Mouse (Mus musculus) liver, embryonic 13.5 days (tissue): Measurements from ENCODE around the gene Bcl6b. TPM values are rescaled to one million over a fixed set of nuclear protein-coding genes. Genes with fewer than 3 reads are reported as not detected.
A peak's percentile ranks its signal among the peaks of the same experiment; 100 is the strongest.

Experiments used
- ATAC-seq: fragments of 200-750 bp; cut with Nextera tagmentation; 2 replicates; pipeline ENCODE4 v1.8.0; 2017; ENCODE audit warnings: low read depth, mild to moderate bottlenecking, moderate number of reproducible peaks, moderate library complexity
- DNase-seq: peaks from one replicate; pipeline ENCODE4 v3.0.0; 2022
- H3K27ac ChIP-seq: fragments of 300-500 bp; sonication (generic); 2 replicates; pipeline ENCODE4 v1.5.1; 2015; ENCODE audit warnings: moderate library complexity, mild to moderate bottlenecking, inconsistent platforms
- H3K27me3 ChIP-seq: fragments of 300-500 bp; sonication (generic); 2 replicates; pipeline ENCODE4 v1.6.1; 2015; ENCODE audit warnings: mild to moderate bottlenecking, inconsistent platforms
- H3K36me3 ChIP-seq: fragments of 300-500 bp; sonication (generic); 2 replicates; pipeline ENCODE4 v1.6.1; 2015; ENCODE audit warnings: mild to moderate bottlenecking, inconsistent platforms
- H3K4me1 ChIP-seq: fragments of 300-500 bp; sonication (generic); replicated peaks from 2 replicates; pipeline ENCODE4 v1.6.1; 2015; ENCODE audit warnings: inconsistent platforms
- H3K4me2 ChIP-seq: fragments of 300-500 bp; sonication (generic); 2 replicates; pipeline ENCODE4 v1.6.1; 2015; ENCODE audit warnings: inconsistent platforms, mild to moderate bottlenecking, moderate library complexity
- H3K4me3 ChIP-seq: fragments of 300-500 bp; sonication (generic); replicated peaks from 2 replicates; pipeline ENCODE4 v1.5.1; 2015; ENCODE audit warnings: mild to moderate bottlenecking, inconsistent platforms
- H3K9ac ChIP-seq: fragments of 300-500 bp; sonication (generic); 2 replicates; pipeline ENCODE4 v1.6.1; 2015; ENCODE audit warnings: mild to moderate bottlenecking, inconsistent platforms
- H3K9me3 ChIP-seq: fragments of 300-500 bp; sonication (generic); replicated peaks from 2 replicates; pipeline ENCODE4 v1.6.1; 2016; ENCODE audit warnings: inconsistent platforms
- whole genome bisulfite sequencing: fragments of 180-500 bp; shearing (Covaris S2); methylation state at CpG from one replicate; pipeline ENCODE4 v1.1.7; 2015; ENCODE audit not compliant: insufficient replicate concordance; 5-methylcytosine and 5-hydroxymethylcytosine counted together
- polyA plus RNA-seq: library from polyadenylated mRNA; unstranded; fragments of >200 nt; fragmentation: Nextera tagmentation; extraction: Ambion mirVana; gene quantifications from 2 replicates; pipeline ENCODE4 v1.2.1, GENCODE M21; 2015

The Bcl6b gene
- polyA plus RNA-seq, 1 experiment from 2014 or later: 1.6 TPM

GRCm38 (mm10) chr11:70247136-70247845 is 17.7 kb upstream of the Bcl6b start:
- Histone ChIP-seq H3K27ac (no peak overlapping the region), H3K9me3 (no peaks in the 10 kb centered on the region), H3K9ac (no peak overlapping the region), H3K4me1 (no peaks in the 10 kb centered on the region), H3K27me3 (peaks cover 41% of the 10 kb centered on the region), H3K4me3 (no peak overlapping the region), H3K4me2 (no peak overlapping the region), H3K36me3 (no peaks in the 10 kb centered on the region)
- 45% methylated on average over 9 of the region's 9 CpGs for WGBS
- DNase-seq (peak; percentile 49), ATAC-seq (no peak)

- DNase-seq (no peak), ATAC-seq (no peak)
- H3K36me3 ChIP-seq: no peaks in the 10 kb centered on the region
- peaks cover 16% of the 10 kb centered on the region for H3K4me1 ChIP-seq
- H3K9ac ChIP-seq: no peak overlapping the region
- H3K9me3 ChIP-seq: no peaks in the 10 kb centered on the region
- H3K4me3 ChIP-seq: no peak overlapping the region
- peaks cover 15% of the 10 kb centered on the region; the same call in 1 of the 2 replicates for H3K27me3 ChIP-seq
- no peak overlapping the region for H3K4me2 ChIP-seq
- no peak overlapping the region for H3K27ac ChIP-seq
- 54% methylated on average over 11 of the region's 11 CpGs for WGBS
Measured at GRCm38 (mm10) chr11:70242591-70242990, 13.0 kb upstream of the Bcl6b start.

GRCm38 (mm10) chr11:70239541-70240279 is 10.1 kb upstream of the Bcl6b start, which contains the start of the genes Gm21988 and Rnasek:
TSS of gene Gm21988 (minus strand) at chr11:70239830.
TSS of gene Rnasek (minus strand) at chr11:70239842.
- Histone ChIP-seq H3K9ac (peak within 1 kb of the TSS; percentile 97), H3K4me2 (peak within 1 kb of the TSS; percentile 95), H3K36me3 (peaks cover 15% of the 10 kb centered on the region), H3K27me3 (peaks cover 3% of the 10 kb centered on the region; the same call in 1 of the 2 replicates), H3K4me1 (peaks cover 42% of the 10 kb centered on the region), H3K4me3 (peak within 1 kb of the TSS; percentile 95), H3K9me3 (no peaks in the 10 kb centered on the region), H3K27ac (peak within 1 kb of the TSS; percentile 96)
- under 1% methylated on average over 31 of the region's 35 CpGs for WGBS
- DNase-seq: peak; percentile 76
- peak; percentile 15 for ATAC-seq

- WGBS: 5% methylated on average over 23 of the region's 23 CpGs
- Histone ChIP-seq H3K36me3 (peaks cover 20% of the 10 kb centered on the region), H3K27me3 (no peaks in the 10 kb centered on the region), H3K9me3 (no peaks in the 10 kb centered on the region), H3K4me3 (peak overlapping the region; percentile 95), H3K9ac (peak overlapping the region; percentile 97), H3K4me2 (peak overlapping the region; percentile 95), H3K4me1 (peaks cover 51% of the 10 kb centered on the region), H3K27ac (peak overlapping the region; percentile 96)
- ATAC-seq: no peak
- no peak for DNase-seq
Measured at GRCm38 (mm10) chr11:70238591-70239440, 9.2 kb upstream of the Bcl6b start.

GRCm38 (mm10) chr11:70237457-70238167 is 8.0 kb upstream of the Bcl6b start, which contains the start of gene 0610010K14Rik:
TSS of gene 0610010K14Rik (minus strand) at chr11:70237914.
- Histone ChIP-seq H3K4me3 (peak within 1 kb of the TSS; percentile 95), H3K9ac (peak within 1 kb of the TSS; percentile 97), H3K4me1 (peaks cover 60% of the 10 kb centered on the region), H3K4me2 (peak within 1 kb of the TSS; percentile 95), H3K36me3 (peaks cover 20% of the 10 kb centered on the region), H3K27ac (peak within 1 kb of the TSS; percentile 96), H3K9me3 (no peaks in the 10 kb centered on the region), H3K27me3 (no peaks in the 10 kb centered on the region)
- ATAC-seq (peak; percentile 90), DNase-seq (peak; percentile 97)
- WGBS: under 1% methylated on average over 68 of the region's 70 CpGs

GRCm38 (mm10) chr11:70236717-70237116 is 7.1 kb upstream of the Bcl6b start:
- DNase-seq: no peak
- Histone ChIP-seq H3K4me2 (peak overlapping the region; percentile 95), H3K27me3 (no peaks in the 10 kb centered on the region), H3K4me1 (peaks cover 66% of the 10 kb centered on the region), H3K36me3 (peaks cover 20% of the 10 kb centered on the region), H3K9ac (peak overlapping the region; percentile 97), H3K27ac (peak overlapping the region; percentile 96), H3K4me3 (peak overlapping the region; percentile 95), H3K9me3 (no peaks in the 10 kb centered on the region)
- WGBS: 6% methylated on average over 7 of the region's 7 CpGs
- no peak for ATAC-seq

- peaks cover 20% of the 10 kb centered on the region for H3K36me3 ChIP-seq
- peak overlapping the region; percentile 23; the same call in 1 of the 2 replicates for H3K9ac ChIP-seq
- peak overlapping the region; percentile 60 for H3K27ac ChIP-seq
- peaks cover 68% of the 10 kb centered on the region for H3K4me1 ChIP-seq
- H3K27me3 ChIP-seq: peaks cover under 1% of the 10 kb centered on the region; the same call in 1 of the 2 replicates
- 81% methylated on average over 12 of the region's 12 CpGs for WGBS
- DNase-seq: no peak
- no peak overlapping the region; the same call in 1 of the 2 replicates for H3K4me2 ChIP-seq
- no peak for ATAC-seq
- no peaks in the 10 kb centered on the region for H3K9me3 ChIP-seq
- H3K4me3 ChIP-seq: no peak overlapping the region
Measured at GRCm38 (mm10) chr11:70235254-70235900, 5.8 kb upstream of the Bcl6b start.

- ATAC-seq (no peak), DNase-seq (no peak)
- Histone ChIP-seq H3K9ac (0 out of 2 replicates have a peak overlapping the region, but pooled peaks have one; percentile 23), H3K4me3 (no peak overlapping the region), H3K27ac (peak overlapping the region; percentile 60), H3K27me3 (peaks cover 9% of the 10 kb centered on the region), H3K36me3 (peaks cover 20% of the 10 kb centered on the region), H3K4me2 (no peak overlapping the region), H3K4me1 (peaks cover 74% of the 10 kb centered on the region), H3K9me3 (no peaks in the 10 kb centered on the region)
- WGBS: 20% methylated on average over 8 of the region's 8 CpGs
Measured at GRCm38 (mm10) chr11:70234497-70234896, 4.9 kb upstream of the Bcl6b start.

GRCm38 (mm10) chr11:70234037-70234436 is 4.4 kb upstream of the Bcl6b start:
- 47% methylated on average over 5 of the region's 5 CpGs for WGBS
- Histone ChIP-seq H3K27ac (0 out of 2 replicates have a peak overlapping the region, but pooled peaks have one; percentile 5), H3K9me3 (no peaks in the 10 kb centered on the region), H3K9ac (no peak overlapping the region), H3K4me3 (no peak overlapping the region), H3K36me3 (peaks cover 20% of the 10 kb centered on the region), H3K27me3 (peaks cover 14% of the 10 kb centered on the region), H3K4me2 (no peak overlapping the region), H3K4me1 (peaks cover 78% of the 10 kb centered on the region)
- no peak for ATAC-seq
- DNase-seq: no peak

- H3K4me3 ChIP-seq: no peak overlapping the region
- no peak overlapping the region for H3K27ac ChIP-seq
- no peaks in the 10 kb centered on the region for H3K9me3 ChIP-seq
- DNase-seq (no peak), ATAC-seq (no peak)
- peak overlapping the region; percentile 42 for H3K4me2 ChIP-seq
- peaks cover 23% of the 10 kb centered on the region for H3K27me3 ChIP-seq
- H3K4me1 ChIP-seq: peaks cover 80% of the 10 kb centered on the region
- WGBS: 52% methylated on average over 8 of the region's 8 CpGs
- peaks cover 20% of the 10 kb centered on the region for H3K36me3 ChIP-seq
- peak overlapping the region; percentile 5; the same call in 1 of the 2 replicates for H3K9ac ChIP-seq
Measured at GRCm38 (mm10) chr11:70233016-70233415, 3.4 kb upstream of the Bcl6b start.
